Mouse (Mus musculus) heart, postnatal 4 days (tissue): Measurements from ENCODE around the gene Mkrn1. TPM values are rescaled to one million over a fixed set of nuclear protein-coding genes. Genes with fewer than 3 reads are reported as not detected.
"Not testable (repeated sequence)": the region's sequence is repeated elsewhere in the genome, so short reads cannot be mapped to it uniquely, and the experiment has no call there.

Experiments
- DNase-seq: peaks from one replicate; pipeline ENCODE4 v3.0.0; 2021
- total RNA-seq, 2 experiments: library from RNA; stranded (reverse); gene quantifications; 2 replicates each; pipeline ENCODE4 v1.2.3; 2021

Mkrn1 gene
- total RNA-seq, result 10 to 100 TPM; 47.3 to 84.9 TPM

DNA sequence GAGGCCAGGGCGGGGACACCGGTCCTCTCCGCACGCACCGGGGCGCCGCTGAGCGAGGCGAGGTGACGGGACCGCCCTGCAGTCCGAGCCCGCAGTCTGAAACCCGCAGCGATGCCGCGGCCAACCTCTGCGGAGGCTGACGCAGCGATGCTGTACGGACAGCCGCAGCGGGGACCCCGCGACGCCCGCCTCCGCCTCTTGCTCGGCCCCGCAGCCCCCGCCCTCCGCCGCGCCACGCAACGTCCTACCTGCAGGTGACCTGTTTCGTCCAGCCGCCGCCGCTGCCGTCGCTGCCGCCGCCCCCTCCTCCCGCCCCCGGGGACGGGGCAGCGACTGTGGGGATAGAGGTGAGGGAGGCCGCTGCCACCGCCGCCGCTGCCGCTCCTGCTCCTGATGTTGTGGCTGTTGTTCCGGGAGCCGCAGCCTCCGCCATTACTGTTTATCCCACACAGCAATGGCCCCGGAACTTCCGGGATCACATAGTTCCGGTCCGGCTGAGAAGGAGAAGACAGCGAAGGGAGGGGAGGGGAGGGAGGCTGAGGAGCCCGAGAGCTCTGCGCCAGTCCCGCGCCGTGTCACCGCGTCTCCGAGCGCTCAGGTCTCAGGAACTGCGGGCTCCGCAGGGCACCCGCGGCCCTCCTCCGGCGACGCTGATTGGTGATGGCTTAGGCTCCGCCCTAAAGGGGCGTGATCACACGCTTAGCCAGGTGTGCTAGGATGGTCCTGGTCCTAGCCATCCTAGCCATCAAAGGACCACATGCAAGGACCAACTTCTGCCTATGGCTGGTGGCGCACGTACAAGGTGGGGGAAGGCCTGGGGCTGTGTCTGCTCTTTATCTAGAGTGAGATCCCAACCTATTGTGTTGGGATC is at the start of gene Mkrn1:
Gene Mkrn1, minus strand, starts transcription at position 612 of the 871 bp plus-strand sequence.
- peak; percentile 69 for DNase-seq

- DNase-seq, result no peak
Observed at GRCm38 (mm10) chr6:39469427-39469826, 49.2 kb upstream of the Mkrn1 start.

DNA sequence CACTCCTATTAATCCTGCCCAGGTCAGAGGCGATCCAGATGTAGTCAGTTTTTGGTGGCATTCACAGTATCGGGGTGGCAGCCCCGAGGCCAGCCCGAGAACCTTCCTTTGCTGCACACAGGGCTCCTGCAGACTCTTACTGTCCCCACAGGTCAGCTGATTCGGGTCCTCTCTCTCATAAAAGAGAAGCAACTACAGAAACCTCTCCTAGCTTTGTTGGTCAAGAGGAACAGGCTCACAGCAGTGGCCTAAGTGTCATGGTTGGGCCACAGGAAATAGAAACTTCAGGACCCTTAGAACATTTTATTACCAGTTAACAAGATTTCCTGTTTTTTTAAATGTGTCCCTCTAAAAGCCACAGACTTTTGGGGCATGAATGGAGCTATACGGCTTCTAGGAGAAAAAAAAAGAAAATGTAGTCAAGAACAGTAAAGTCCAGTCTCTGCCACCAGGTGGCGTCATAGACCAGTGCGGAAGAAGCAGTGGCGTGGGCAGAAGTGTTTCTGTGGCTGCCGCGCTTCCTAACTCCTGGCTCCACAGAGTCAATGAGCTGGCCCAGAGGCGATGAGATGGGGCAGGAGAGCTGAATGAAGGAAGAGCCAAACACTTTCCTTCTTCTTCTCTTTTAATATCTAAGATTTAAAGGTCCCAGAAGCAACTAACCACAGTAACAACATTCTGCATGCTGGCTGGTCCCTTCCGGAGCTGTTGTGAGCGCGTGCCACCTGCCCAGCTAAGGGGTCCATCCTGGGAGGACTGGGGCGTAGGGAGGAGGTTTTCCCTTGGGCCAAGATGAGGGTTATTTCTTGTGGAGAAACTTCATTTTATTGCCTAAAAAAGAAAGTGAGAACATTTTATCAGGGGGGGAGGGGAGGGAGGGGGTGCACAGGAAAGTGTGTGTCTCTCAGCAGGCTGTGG is 42.6 kb upstream of the Mkrn1 start:
- peak; percentile 89 for DNase-seq

DNA sequence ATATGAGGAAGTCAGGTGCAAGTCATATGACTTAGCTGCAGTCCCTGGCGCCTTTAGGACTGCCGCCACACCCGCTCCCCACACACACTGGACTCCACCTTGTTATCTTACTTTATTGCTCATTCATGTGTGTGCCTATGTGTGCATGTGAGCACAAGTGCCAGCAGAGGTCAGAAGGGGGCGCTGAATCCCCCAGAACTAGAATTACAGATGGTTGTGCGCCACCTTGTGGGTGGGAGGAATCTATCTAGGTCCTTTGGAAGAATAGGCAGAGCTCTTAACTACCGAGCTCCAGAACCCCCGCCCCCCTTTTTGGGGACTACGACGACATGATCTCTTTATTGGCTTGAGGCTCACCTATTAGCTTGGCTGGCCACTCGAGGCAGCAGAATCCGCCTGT is 39.8 kb upstream of the Mkrn1 start:
- DNase-seq, result peak; percentile 40

DNA sequence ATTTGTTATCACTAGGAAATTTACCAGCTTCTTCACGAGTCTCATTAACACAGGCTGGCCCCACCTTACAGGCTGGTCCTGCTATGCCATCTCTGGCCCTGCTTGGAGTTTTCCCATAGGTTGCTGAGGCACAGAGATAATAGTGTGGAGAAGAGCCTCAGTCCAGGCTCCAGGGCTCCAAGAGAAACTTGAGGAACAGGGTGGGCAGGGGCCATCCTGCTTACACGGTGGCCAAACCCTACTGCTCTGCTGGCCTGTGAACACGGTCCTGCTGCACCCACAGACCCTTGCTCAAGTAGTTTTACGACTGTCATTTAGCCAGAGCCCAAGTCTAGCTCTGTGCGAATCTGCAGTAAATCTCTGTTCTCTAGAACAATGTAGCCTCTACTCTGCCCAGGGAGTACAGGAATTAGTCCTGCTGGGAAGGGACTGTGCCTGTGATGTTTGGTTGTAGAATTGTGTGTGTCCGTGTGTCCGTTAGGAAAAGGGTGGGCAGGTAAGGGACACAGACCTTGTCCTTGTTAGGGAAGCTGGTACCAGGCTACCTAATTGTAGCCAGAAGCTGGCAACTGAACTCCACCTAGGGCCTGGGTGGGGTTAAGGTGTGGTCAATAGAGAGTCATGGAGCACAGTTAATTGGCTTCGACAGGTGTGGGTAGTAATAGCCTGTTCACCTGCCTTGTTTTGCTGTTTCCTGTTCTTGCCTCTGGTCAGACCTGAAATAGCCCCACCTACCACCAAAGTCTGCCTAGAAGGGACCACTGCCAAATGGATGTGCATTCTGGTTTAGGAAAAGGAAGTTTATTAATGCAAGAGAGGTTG is 35.3 kb upstream of the Mkrn1 start:
- DNase-seq, result no peak

DNA sequence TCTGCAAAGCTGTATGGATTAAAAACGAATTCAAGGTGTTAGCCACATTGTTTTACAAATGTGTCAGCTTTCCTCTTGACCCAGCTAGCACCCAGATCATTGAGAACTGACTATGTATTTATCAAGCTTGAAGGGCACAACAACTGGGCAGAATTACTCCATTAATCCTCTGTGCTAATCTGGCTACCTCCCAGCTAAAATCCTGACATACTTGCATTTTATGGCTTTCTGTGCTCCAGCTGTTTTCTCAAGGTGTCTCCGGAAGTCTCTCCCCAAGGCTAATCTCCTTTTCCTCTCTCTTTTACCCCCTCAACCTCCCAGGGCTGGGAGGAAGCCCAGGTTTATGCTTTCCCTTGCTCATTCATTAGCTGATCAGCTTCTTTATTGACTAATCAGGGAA is 34.4 kb upstream of the Mkrn1 start:
- DNase-seq, result no peak

- DNase-seq, result no peak
Observed at GRCm38 (mm10) chr6:39453564-39453963, 33.3 kb upstream of the Mkrn1 start.

DNA sequence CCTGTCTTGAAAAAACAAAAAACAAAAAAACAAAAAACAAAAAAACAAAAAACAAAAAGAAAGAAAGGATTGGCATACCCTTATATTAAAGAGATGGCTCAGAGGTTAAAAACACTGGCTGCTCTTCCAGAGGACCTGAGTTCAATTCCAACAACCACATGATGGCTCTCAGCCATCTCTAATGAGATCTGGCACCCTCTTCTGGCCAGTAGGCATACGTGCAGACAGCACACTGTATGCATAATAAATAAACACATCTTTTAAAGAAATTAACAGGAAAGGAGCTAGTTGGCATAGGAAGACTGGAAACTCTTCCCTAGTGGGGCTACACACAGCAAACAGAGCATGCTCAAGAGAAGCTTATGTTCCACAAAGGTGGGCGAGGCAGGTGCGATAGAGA is 30.8 kb upstream of the Mkrn1 start:
- no peak for DNase-seq

DNA sequence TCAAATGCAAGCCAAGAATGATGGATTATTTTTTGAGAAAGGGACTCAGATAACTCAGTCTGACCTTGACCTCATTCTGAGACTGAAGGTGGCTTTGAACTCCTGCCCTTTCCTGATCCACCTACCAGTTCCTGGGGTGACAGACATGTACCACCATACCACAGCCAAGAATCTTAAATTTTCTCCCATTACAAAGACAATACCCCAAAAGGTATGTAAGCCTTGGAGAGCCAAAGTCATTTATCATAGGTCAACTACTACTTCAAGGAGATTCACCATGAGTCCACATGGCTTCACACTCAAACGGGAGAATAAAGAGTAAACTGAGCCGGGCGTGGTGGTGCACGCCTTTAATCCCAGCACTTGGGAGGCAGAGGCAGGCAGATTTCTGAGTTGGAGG is 30.3 kb upstream of the Mkrn1 start:
- no peak for DNase-seq

DNA sequence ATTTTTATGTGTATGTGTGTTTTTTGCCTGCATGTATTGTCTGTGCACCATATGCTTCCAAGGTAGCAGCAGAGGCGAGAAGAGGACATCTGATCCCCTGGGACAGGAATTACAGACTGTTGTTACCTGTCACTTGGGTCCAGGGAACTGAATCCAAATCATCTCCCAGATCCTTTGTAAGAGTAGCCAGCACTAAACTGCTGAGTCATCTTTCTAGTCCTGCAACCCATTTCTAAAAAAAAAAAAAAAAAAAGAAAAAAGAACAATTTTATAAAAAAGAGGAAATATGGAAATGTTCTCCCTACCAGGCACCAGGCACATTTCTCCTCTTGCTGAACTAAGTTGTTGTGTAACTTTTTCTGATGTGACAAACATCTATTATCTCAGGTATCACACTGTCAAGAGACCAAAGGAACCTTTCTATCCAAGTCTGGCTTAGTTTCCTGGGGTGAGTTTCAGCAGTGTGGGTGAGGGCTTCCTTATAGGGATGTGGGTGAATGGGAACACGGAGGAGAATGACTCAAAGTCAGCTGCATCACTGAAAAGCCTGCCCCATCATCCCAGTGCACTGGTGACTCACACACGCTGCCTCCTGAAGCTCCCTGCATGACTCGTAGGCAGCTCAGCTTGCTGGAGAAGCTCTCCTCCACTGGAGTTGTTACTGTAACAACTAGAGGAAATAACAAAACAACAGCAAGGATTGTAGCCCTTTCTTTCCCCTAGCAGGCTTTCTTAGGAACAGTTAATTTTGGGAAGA is 27.3 kb upstream of the Mkrn1 start:
- DNase-seq, result no peak

DNA sequence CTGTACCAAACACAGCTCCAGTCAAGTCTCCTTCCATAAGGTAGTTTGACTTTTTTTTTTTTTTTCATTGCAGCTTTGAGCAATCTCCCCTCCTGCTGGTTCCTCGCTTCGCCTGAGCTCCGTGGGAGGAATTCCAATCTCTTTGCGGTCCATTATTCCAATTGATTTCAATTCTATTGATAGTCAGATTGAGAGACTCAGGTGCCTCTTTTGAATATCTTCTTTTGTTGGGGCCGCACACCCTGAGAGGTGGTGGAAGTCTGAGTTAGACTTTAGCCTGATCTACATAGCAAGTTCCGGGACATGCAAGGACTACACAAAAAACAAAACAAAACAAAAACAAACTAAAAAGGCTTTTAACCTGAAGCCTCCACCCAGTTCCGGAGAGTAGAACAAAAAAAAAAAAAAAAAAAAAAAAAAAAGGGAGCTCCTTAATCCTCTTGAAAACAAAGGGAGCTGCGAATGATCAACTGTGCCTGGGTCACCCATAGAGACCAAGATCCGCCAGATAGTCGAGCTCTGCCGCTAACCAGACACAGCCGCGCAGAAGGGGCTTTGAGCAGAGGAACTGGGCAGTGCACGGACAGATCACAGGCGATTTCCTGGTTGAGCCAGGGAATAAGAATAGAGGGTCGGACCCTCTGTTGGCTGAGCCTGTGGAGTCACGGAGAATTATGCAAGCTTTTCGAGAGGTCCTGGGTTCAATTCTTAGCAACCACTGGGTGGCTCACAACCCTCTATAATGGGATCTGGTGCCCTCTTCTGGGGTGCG is 25.7 kb upstream of the Mkrn1 start:
- DNase-seq, result no peak

- DNase-seq, result no peak
Observed at GRCm38 (mm10) chr6:39442786-39443287, 22.6 kb upstream of the Mkrn1 start.

DNA sequence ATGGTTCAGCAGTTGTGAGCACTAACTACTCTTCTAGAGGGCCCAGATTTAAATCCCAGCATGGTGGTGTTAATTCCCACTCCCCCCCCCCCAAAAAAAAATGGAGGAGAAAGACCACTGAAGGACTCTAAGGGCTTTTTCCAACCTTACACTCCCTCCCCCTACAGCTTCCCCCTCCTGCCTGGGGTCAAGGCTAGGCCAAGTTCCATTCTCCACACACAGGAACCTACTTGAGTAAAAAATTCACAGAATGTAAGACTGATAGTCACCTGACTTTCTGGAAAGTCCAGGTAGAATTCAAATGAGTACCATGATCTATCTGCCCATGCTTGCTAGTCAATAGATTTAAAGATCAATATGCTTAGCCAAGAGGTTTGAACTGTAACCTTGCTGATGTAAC is 19.9 kb upstream of the Mkrn1 start:
- DNase-seq, result no peak

- not testable (repeated sequence) for DNase-seq
Observed at GRCm38 (mm10) chr6:39437519-39437918, 17.3 kb upstream of the Mkrn1 start.

DNA sequence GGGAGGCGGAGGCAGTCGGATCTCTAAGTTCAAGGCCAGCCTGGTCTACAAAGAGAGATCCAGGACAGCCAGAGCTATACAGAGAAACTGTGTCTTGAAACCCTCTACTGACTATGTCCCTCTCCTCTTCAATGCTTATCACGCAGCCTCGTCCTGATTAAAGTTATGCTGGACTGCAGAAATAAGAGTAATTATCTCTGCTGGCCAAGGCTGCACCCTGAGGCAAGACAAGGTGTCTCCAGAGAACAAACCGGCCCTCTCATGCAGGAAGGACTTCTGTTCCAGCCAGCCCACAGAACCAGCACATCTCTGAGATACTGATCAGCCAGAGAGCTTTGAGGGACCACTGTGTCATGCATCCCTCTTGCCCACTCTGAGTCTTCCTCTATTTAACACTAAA is 15.6 kb upstream of the Mkrn1 start:
- no peak for DNase-seq

GRCm38 (mm10) chr6:39434886-39435492 is 14.7 kb upstream of the Mkrn1 start:
- no peak for DNase-seq

GRCm38 (mm10) chr6:39434111-39434885 is 14.0 kb upstream of the Mkrn1 start:
- no peak for DNase-seq

GRCm38 (mm10) chr6:39433701-39434100 is 13.4 kb upstream of the Mkrn1 start:
- DNase-seq, result no peak

GRCm38 (mm10) chr6:39433174-39433573 is 12.9 kb upstream of the Mkrn1 start:
- no peak for DNase-seq
